Mouse (Mus musculus) ES-E14 (cell line): ENCODE measurements around the gene Cd81.

Experiments used
- CHD2 ChIP-seq: IDR thresholded peaks from 2 replicates; pipeline ENCODE4 v1.6.1; 2014; ENCODE audit warnings: mild to moderate bottlenecking, low read depth, low read length, inconsistent platforms
- HCFC1 ChIP-seq: IDR thresholded peaks from 2 replicates; pipeline ENCODE4 v1.6.1; 2012; ENCODE audit warnings: low read length, inconsistent platforms, borderline replicate concordance; ENCODE audit not compliant: insufficient read depth
- ZNF384 ChIP-seq: IDR thresholded peaks from 2 replicates; pipeline ENCODE4 v1.6.1; 2012; ENCODE audit warnings: low read depth, low read length, inconsistent platforms

- TF ChIP-seq HCFC1 (no peak), CHD2 (no peak), ZNF384 (no peak)
These were observed 43.0 kb downstream of the Cd81 start for GRCm38 (mm10) chr7:143095554-143095907.
